Mouse (Mus musculus) gastrocnemius, adult 18-20 months (tissue): ENCODE data around the gene Il6st. TPM values are rescaled to one million over a fixed set of nuclear protein-coding genes. Genes with fewer than 3 reads are reported as not detected.
"Not testable (repeated sequence)": the region's sequence is repeated elsewhere in the genome, so short reads cannot be mapped to it uniquely, and the experiment has no call there.

Experiments
- DNase-seq: peaks from one replicate; pipeline ENCODE4 v3.0.0; 2021; ENCODE audit warnings: low spot score
- long read RNA-seq, 2 experiments: library from polyadenylated mRNA; stranded (forward); transcript quantifications; one replicate each; pipeline ENCODE4 v2.0.0; 2021
- total RNA-seq, 2 experiments: library from RNA; stranded (reverse); gene quantifications; 2 replicates each; pipeline ENCODE4 v1.2.3; 2021

Gene Il6st
- total RNA-seq: 100 to 1,000 TPM; 162 to 172 TPM
- long read RNA-seq, experiment 1, full-length matches to known transcripts: 69 of 104 reads
- long read RNA-seq, experiment 1, partial matches to known transcripts: 12 of 104 reads
- long read RNA-seq, experiment 1, other reads (novel, unspliced or antisense): 23 of 104 reads
- long read RNA-seq, experiment 2, full-length matches to known transcripts: 75 of 112 reads
- long read RNA-seq, experiment 2, partial matches to known transcripts: 11 of 112 reads
- long read RNA-seq, experiment 2, other reads (novel, unspliced or antisense): 26 of 112 reads

DNA sequence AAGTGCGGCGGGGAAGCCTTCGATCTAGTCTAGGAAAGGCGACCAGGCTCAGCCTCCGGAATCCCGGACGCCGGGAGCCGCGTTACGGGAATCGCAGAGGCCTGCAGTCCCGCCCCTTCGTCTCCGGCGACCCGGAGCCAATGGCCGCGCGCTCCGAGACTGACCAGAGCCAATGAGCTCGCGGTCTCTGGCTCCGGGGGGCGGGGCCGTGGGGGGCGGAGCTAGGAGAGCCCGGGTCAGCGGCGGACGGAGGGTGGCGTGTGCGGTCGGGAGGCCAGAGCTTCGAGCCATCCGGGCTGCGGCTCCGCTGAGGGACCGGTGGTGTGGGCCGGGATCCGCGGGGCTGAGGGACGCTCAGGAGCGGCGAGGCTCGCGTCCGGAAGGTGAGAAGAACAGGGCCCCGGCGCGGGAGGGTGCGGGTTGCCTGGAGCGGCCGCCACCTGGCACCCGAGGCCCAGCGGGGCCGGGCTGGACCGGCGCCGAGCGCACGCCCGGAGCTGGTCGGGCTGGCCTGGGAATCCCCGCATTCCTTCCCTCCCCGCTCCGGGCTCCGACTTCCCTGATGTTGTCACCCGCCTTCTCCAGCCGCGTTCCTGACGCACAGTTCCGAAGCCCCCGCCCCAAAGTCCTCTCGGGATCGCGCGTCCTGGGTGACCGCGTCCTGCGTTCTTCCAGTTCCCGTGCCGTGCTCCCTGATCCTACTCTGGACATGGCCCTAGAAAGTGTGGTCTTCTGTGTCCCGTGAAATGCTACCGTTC, at the start of gene Il6st:
TSS of gene Il6st (plus strand) at position 203 of the 758 bp plus-strand sequence.
- DNase-seq: peak; percentile 97

DNA sequence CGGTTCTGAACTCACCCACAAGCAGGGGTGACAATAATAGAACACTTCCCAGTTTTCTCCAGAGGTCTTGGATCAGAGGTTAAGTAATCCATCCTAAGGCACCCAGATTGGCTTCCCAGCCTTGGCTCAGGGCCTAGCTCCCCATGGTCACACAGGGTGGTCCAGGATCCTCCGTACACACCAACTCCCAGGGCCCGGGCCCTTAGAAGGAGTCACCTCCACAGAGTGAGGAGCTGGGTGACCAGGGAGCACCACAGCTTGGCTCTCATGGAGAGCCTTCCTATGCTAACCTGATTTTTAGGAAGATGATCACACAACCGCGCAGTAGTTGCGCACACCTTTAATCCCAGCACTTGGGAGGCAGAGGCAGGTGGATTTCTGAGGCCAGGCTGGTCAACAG, 48.0 kb upstream of the Il6st start:
- DNase-seq: no peak

DNA sequence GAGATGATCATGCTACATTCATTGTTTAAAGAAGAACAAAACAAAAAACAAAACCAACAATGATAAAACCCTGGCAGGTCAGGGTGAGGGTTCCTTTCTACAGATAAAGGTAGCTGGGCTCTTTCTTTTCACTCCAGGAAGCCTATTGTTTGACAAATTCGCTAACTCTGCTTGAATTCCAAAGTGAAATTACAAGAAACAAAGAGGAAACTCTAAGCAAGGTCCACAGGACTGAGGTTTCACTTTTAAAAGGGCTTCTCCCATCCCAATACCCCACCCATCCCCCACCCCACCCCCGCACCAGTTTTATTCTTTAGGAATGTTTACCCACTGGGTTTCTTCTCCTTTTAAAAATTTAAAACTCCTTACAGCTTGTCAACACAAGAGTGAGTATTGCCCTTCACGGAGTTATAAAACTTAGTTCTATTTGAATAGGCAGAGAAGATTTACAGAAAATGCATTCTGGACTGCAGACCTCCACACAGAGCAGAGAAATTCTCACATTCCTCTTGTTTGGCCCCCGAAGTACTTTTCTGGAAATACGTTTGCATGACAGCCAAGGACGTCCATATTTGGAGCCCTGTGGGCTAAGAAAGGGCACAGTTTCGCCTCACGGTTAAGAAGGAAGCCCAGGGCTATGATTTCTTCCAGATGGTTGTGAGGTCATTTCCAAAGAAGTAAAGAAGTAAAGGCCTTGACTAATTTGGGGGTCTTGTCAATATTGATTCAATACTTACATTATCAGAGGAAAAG, 47.3 kb upstream of the Il6st start:
- no peak for DNase-seq

DNA sequence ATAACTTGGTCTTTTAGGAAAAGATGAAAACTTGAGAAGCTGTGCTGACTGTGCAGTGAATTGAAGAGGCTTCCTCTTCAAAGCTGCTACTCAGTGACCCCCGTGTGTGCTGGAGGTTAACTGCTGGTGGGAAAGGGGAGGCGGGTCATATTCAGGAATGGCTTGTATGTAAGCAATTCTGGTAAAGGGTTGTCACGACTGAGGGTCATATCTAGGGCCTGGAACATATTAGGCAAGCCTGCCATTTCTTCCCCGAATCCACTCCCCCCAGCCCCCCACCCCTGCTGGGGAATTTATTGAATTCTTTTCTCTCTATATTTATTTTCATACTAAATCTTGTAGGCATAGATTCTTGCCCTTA, 46.7 kb upstream of the Il6st start:
- DNase-seq: no peak

DNA sequence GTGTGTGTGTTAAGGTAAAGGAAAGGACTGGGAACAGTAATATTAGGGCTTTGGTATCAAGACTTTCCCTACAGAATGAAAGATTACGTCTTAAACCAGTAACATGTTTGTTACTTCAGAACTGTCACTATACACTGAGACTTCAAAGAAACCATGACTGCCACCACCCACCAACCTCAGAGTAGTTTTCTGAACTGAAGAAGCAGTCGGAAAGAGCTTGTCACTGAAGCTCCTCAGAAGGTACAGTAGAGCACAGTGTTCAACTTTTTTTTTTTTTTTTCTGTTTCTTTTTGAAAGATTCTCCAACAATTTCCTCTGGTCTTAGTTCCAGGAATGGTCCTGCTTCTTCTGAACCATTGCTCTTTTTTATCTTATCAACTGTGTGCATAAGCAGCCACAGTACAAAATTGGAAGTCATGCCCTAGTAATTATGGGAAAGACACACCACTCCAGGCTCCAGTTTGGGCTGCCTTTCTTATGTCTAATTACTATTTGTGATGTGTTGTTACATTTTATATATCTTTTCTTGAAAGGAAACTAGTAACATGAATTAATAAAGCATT, 45.9 kb upstream of the Il6st start:
- DNase-seq: no peak

DNA sequence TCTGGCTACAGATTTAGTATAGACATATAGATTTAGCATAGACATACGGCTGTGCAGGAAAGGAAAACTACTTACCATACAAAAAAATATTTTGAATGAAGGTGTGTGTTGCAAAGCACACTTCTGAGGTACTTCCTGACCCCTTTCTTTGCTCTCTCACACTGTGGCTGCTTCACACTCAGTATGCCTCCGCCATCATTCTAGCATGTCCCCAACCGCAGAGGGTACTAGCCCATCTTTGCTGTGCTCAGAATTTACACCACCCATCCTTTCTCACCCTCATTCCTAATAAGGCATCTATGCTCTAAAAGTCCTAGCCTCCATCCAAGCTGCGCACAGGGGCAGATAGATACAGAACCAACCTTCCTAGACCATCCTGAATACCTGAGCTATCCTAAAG, 45.3 kb upstream of the Il6st start:
- no peak for DNase-seq

DNA sequence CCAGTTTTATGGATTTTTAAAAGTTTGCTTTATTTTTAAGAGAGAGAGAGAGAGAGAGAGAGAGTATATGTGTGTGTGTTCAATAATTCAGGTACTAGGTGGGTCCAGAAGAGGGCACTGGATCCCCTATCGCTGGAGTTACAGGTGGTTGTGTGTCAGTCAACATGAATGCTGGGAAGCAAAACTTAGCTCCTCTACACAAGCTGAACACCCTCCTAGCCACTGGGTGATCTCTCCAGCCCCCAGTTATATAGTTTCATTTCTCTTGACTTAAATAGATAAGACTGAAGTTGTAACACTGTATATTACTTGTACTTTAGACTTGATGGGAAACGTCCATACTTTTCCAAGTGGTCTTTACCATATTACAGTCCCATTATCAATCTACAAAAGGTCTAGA, 39.7 kb upstream of the Il6st start:
- no peak for DNase-seq

DNA sequence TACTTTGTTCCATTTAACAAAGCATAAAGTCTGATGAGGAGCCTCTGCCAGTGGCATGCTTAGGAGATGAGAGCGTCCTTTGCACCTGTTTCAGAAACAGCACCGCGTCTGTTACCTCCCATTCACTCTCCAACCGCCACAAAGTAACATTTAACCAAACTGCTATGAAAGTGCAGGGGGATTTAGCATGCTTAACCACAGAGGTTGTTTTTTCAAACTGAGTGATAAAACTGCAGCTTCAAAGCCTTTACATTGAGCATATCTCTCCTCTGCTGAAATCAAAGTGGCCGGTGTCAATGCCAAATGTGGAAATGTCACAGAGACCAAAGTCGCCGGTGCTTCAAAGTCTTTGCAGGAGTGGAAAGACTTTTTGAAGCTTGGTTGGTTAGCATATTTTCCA, 39.2 kb upstream of the Il6st start:
- DNase-seq: no peak

DNA sequence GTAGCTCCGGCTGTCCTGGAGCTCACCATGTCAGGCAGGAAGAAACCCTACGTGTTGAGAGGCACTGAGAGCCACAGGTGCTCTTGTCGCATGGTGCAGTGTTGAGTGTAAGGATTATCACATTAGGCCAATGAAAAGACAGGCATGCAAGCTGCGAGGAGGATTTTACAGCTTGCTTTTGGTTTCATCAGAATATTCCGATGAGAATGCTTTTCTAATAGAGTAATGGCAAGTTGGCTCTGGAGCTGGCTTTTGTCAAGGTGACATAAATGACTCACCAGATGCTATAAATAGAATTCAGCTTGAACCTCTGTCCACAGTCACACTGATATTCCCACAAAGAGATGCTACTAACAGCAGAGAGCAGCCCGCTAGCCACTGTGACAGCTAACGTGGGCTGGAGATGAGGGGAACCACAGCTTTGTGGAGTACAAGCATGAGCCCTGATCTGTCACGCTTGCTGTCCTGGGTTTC, 38.7 kb upstream of the Il6st start:
- DNase-seq: no peak

DNA sequence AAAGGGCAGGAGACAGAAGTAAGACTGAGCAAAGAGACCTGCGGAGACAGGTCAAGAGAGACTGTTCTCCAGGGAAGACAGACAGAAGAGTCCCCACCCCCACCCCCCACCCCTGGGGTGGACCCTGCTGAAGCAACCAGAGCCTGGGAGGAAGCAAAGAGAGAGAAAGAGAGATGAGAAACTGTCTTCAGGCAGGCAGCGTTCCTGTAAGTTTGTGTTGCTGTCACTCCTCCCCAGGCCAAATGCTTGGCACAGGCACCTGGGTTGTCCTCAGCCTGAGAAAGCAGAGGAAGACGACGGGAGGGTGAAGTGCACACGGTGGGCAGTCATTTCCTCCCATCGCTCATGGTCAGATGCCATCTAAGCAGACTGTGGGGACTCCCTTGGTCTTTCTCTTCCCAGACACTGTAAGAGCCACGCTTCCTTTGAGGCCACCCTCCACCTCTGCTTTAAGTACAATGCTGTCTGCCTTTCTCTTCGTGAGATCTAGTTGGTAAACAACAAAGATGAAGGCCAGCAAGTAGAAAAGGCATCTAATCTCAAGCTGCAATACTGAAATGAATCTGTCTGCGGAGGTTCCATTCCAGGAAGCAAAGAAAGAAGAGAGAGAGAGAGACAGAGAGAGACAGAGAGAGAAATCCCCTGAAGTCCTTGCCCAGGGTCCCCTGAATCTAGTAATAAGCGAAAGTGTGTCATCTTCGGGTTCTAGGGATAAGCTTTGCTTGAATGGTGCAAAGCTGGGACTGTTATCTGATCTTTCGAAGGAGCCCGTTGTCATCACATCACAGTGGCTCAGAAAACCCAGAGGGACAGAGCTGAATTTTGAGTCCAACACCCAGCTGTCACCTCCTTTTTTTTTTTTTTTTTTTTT, 37.4 kb upstream of the Il6st start:
- DNase-seq: no peak

DNA sequence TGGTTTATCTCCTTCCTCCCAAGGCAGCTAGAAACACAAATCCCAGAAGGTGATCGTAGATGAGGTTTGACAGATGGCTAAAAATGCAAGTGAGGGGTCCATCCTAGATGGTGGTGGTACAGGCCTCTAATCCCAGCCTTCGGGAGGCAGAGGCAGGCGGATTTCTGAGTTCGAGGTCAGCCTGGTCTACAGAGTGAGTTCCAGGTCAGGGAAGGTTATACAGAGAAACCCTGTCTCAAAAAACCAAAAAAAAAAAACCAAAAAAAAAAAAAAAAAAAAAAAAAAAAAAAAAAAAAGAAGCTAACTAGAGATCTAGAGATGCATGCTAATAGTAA, 36.8 kb upstream of the Il6st start:
- DNase-seq: not testable (repeated sequence)

DNA sequence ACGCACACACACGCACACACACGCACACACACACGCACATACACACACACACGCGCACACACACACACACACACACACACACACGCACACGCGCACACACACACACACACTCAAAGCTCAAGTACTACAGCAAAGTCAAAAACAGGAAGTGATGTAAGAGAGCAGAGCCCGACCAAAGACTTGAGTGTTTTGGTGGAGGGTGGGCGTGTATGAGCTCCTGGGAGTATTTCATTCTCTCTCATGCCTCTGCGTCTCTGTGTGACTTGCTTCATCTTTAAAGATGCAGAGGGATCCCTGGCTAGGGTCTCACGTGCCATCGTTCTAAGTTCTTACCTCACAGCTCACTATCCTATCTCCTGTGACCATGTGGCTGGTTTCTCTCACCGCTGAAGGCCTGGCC, 36.3 kb upstream of the Il6st start:
- DNase-seq: no peak

DNA sequence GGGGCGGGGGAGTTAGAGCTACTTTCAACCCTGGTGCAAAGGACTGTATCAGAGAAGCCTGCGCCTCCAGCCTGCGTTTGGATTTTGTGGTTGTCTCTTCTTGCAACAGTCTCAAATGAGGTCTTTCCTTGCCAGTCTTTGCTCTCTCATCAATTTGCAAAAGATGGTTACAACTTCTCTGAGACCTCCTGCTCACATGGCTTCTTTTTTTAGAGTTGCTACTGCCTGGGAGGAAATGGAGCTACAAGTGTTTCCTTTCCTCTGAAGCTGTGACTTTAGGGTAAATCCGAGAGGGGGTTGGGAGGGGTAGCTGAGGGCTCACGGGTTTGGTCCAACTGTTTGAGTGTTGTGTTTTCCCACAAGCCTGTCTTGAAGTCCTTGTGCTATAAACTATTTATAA, 30.6 kb upstream of the Il6st start:
- no peak for DNase-seq

DNA sequence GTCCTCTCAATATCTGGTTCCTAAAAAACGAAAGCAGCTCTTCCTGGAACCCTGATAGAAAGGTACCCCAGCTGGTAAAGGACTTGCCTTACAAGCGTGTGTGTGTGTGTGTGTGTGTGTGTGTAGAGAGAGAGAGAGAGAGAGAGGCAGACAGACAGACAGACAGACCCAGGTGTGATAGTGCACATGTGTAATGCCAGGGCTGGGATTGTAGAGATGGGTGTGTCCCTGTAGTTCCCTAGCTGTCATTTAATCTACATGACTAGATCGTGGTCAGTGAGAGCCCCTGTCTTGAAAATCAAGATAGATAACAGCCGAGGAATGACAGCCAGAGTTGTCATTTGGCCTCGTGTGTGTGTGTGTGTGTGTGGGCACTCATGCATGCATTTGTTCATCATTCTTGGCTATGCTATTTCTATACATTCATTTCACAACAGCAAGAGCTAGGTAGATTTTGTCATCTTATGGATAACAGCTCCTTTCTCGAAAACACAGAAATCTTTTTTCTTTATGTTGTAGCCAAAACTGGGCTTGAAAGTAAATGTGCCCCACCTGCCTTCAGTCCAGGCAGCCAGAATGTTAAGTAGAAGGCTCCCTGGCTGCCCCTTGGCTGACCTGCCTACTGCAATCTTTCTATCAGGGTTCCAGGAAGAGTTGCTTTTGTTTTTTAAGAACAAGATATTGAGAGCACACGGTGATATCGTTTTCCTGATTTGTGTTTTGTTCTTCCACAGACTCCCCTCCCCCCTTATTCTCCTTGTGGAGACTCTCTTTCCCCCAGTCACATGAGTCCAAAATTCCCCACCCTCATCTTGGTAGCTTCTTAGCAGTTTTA, 28.4 kb upstream of the Il6st start:
- DNase-seq: no peak

DNA sequence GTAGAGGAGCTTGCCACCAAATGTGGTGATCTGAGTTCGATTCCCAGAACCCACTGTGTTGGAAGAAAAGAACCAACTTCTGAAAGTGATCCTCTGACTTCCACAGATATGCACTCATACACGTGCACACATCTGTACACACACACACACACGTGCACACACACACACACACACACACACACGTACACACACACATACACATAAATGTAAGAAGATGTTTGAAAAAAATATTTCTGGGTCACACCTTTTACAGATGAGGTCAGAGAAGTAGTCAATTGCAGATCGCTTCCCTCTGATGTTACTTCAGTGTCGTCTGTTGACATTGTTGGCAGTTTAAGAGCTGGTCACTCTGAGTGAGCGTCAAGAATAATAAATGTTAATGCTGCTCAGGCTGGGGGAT, 27.6 kb upstream of the Il6st start:
- DNase-seq: no peak

DNA sequence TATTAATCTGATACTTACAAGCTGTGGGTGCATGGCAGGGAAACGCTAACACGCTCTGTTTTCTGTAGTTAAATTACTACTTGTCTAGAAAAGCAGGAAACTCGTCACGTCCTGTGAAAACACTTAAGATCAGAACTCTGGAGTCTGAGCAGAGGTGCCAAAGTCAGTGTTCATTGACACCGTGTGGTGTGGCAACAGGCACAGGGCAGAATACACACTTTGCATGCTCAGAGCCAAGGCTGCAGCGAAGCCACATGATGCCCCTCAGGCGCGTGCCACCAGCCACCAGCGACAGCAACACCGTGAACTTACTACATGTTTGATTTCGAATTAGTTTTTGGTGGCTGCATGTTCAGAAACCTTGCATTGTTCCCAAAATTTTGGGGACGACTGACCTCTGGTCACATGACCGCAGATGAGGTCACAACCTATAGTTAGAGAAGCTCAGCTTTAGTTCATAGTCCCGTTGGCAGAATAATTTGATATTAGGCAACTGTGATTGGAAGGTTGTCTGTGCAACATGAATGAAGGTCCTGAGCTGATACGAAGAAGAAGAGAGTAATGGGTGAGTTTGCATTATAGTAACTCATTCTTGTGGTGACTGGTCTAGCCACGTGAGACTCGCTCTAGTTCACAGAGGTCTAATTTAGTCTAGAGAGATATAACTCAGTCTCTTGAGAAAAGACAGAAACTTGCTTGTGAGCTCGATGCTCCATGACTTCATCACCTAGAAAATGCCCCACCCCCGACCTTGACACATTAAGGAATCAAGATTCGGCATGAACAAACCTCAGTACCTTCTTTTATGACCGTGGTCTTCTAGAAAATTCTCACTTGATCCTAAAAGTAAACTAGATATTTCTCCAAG, 25.6 kb upstream of the Il6st start:
- DNase-seq: no peak

DNA sequence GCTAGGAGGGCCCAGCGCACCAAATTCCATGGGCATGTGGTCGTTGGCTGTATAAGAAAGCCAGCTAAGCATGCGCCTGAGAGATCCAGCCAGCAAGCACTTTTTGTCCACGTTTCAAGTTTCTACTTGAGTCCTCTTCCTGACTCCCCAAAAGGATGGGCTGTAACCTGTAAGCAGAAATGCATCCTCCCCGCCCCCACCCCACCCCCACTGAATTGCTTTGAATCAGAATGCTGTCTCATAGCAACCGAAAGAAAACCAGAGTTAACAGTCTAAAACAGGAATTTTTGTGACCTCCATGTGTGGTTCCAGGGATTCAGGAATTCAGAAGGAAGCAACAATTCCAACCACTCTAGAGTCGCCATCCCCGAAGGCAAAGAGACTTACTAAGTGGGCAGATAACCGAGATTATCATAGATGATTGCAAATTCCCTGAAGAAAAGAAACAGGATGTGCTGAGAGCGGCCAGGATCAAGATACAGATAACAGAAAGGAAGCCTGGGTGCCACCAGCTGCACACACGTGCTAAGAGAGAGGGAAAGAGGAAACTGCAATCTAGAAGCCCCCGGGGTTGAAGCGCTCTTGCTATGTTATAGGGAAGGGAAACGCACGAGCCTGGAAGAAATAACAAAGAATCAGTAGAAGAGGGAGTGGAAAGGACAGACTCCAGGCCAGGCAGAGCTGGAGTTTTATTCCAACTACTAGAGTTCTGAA, 24.6 kb upstream of the Il6st start:
- no peak for DNase-seq

DNA sequence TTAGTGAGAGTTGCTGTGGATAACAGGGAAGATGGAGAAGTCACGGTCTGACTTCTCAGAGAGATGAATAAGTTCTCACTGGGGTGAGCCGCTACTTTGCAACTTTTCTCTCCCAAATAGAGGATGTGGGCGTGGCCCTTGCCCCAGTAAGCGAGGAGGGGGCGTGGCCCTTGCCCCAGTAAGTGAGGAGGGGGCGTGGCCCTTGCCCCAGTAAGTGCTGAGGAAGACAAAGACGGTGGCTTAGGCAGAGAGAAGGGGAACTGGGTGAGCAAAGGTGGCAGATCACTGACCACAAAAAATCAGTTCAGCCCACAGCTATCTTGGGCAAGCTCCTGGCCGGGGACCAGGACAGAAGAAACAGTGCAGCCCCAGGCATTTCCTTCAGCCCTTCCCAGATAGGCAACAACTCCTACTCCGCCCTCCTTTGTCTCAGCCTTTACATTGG, 23.9 kb upstream of the Il6st start:
- peak; percentile 43 for DNase-seq

DNA sequence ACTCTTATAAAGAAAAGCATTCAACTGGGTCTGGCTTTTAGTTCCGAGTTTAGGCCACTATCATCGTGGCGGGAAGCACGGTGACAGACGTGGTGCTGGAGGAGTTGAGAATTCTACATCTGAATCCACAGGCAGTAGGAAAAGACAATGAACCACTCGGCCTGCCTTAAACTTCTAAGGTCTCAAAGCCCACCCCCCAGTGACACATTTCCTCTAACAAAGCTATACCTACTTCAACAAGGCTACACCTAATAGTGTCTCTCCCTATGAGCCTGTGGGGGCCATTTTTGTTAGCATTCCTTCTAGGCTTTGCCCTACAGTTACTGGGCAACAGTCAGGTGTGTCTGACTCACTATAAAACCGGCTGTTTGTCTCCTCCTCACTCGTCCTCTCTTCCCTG, 23.2 kb upstream of the Il6st start:
- DNase-seq: no peak
